14 mouse cellular contexts compared by ENCODE assay signal in genomic region chr15:86159719-86160118, GRCm38 (mm10). TPM values are rescaled to one million over a fixed set of nuclear protein-coding genes. Genes with fewer than 3 reads are reported as not detected.
A peak's percentile ranks its signal among the peaks of the same experiment; 100 is the strongest.
DNase-seq lines count a peak whose midpoint lies in the region; ATAC-seq and TF ChIP-seq lines count a peak whose summit lies in the region.
"Had no signal": no experiment of that assay in that cellular context is flagged by ENCODE, and none has a peak within 500 bp of the region (broad histone marks: within the 10 kb centered on the region; RNA-seq: fewer than 3 reads in every experiment).

No protein-coding gene starts in this region.

- no peak overlapping the region for H3K4me3 ChIP-seq in intestine, embryonic 15.5 days (replicated peaks)
- H3K4me3 ChIP-seq in intestine, embryonic 16.5 days (ENCODE audit: low read length): no peak overlapping the region
- H3K4me3 ChIP-seq in midbrain, embryonic 13.5 days (replicated peaks): no peak overlapping the region
- no peak overlapping the region for H3K4me3 ChIP-seq in midbrain, embryonic 10.5 days
- no peak overlapping the region for H3K4me3 ChIP-seq in embryonic fibroblast, embryonic 13.5 days (ENCODE audit: insufficient read depth, low read length)
- H3K4me3 ChIP-seq: embryonic facial prominence, embryonic 15.5 days; forebrain, embryonic 15.5 days; kidney, embryonic 15.5 days; limb, embryonic 15.5 days had no signal

- no peaks in the 10 kb centered on the region for H3K4me1 ChIP-seq in intestine, embryonic 15.5 days (replicated peaks)
- no peaks in the 10 kb centered on the region for H3K4me1 ChIP-seq in intestine, embryonic 16.5 days (ENCODE audit: control insufficient read depth, insufficient read depth, low read length)
- no peaks in the 10 kb centered on the region for H3K4me1 ChIP-seq in midbrain, embryonic 13.5 days (replicated peaks)
- H3K4me1 ChIP-seq in midbrain, embryonic 10.5 days: no peaks in the 10 kb centered on the region
- H3K4me1 ChIP-seq in embryonic fibroblast, embryonic 13.5 days (ENCODE audit: control insufficient read depth, insufficient read depth, low read length): no peaks in the 10 kb centered on the region
- H3K4me1 ChIP-seq: embryonic facial prominence, embryonic 15.5 days; forebrain, embryonic 15.5 days had no signal

- H3K9me3 ChIP-seq in intestine, embryonic 15.5 days: no peaks in the 10 kb centered on the region
- no peaks in the 10 kb centered on the region for H3K9me3 ChIP-seq in intestine, embryonic 16.5 days (ENCODE audit: control insufficient read depth, low read length)
- H3K9me3 ChIP-seq in midbrain, embryonic 13.5 days: no peaks in the 10 kb centered on the region
- peaks cover 4% of the 10 kb centered on the region; the same call in 1 of the 2 replicates for H3K9me3 ChIP-seq in midbrain, embryonic 10.5 days (replicated peaks)
- H3K9me3 ChIP-seq: embryonic facial prominence, embryonic 15.5 days; forebrain, embryonic 15.5 days; kidney, embryonic 15.5 days; limb, embryonic 15.5 days had no signal

- no peak for TF ChIP-seq POLR2A in embryonic fibroblast, embryonic 13.5 days (IDR thresholded peaks at IDR 0.05; ENCODE audit: low read depth, low read length)

- no peak for DNase-seq in midbrain, embryonic 10.5 days (ENCODE audit: low spot score)
- DNase-seq in splenic B cell, adult 2 months (ENCODE audit: low read depth, low spot score): peak; percentile 42
- no peak for DNase-seq in embryo, embryonic 10 days (ENCODE audit: low spot score)
- no peak for DNase-seq in testis, postnatal 10 days (ENCODE audit: low spot score)
- DNase-seq: cerebellum, postnatal 10 days; heart, postnatal 4 days had no signal

- no peak overlapping the region for H3K4me2 ChIP-seq in intestine, embryonic 15.5 days (replicated peaks)
- no peak overlapping the region for H3K4me2 ChIP-seq in intestine, embryonic 16.5 days (ENCODE audit: low read depth, low read length)
- H3K4me2 ChIP-seq in midbrain, embryonic 13.5 days (replicated peaks): no peak overlapping the region
- H3K4me2 ChIP-seq: embryonic facial prominence, embryonic 15.5 days; forebrain, embryonic 15.5 days; kidney, embryonic 15.5 days; limb, embryonic 15.5 days had no signal

- no peak overlapping the region for H3K9ac ChIP-seq in intestine, embryonic 15.5 days
- H3K9ac ChIP-seq in intestine, embryonic 16.5 days (ENCODE audit: low read depth, low read length): no peak overlapping the region
- no peak overlapping the region for H3K9ac ChIP-seq in midbrain, embryonic 13.5 days (replicated peaks)
- H3K9ac ChIP-seq: embryonic facial prominence, embryonic 15.5 days; forebrain, embryonic 15.5 days; kidney, embryonic 15.5 days; limb, embryonic 15.5 days had no signal

- no peaks in the 10 kb centered on the region for H3K36me3 ChIP-seq in intestine, embryonic 15.5 days
- H3K36me3 ChIP-seq in intestine, embryonic 16.5 days (ENCODE audit: control insufficient read depth, insufficient read depth, low read length): no peaks in the 10 kb centered on the region
- H3K36me3 ChIP-seq in midbrain, embryonic 13.5 days: peaks cover 48% of the 10 kb centered on the region
- peaks cover 51% of the 10 kb centered on the region for H3K36me3 ChIP-seq in midbrain, embryonic 10.5 days
- H3K36me3 ChIP-seq in splenic B cell, adult 2 months (ENCODE audit: control insufficient read depth, insufficient read depth, low read length, poor library complexity, severe bottlenecking): peaks cover 38% of the 10 kb centered on the region

- 0 out of 2 replicates have a peak, but pooled peaks have one; percentile 17 for TF ChIP-seq CTCF in embryonic fibroblast, embryonic 13.5 days (IDR thresholded peaks at IDR 0.05; ENCODE audit: borderline replicate concordance, insufficient read depth, low read length)

- no peaks in the 10 kb centered on the region for H3K27me3 ChIP-seq in intestine, embryonic 15.5 days (replicated peaks)
- no peaks in the 10 kb centered on the region for H3K27me3 ChIP-seq in intestine, embryonic 16.5 days (replicated peaks; ENCODE audit: control insufficient read depth, insufficient read depth, low read length)
- no peaks in the 10 kb centered on the region for H3K27me3 ChIP-seq in midbrain, embryonic 13.5 days
- no peaks in the 10 kb centered on the region for H3K27me3 ChIP-seq in midbrain, embryonic 10.5 days (ENCODE audit: low read depth, poor library complexity, severe bottlenecking)
- H3K27me3 ChIP-seq in splenic B cell, adult 2 months (ENCODE audit: control insufficient read depth, insufficient read depth, low read length, poor library complexity, severe bottlenecking): no peaks in the 10 kb centered on the region
- H3K27me3 ChIP-seq: embryonic facial prominence, embryonic 15.5 days; forebrain, embryonic 15.5 days; kidney, embryonic 15.5 days; limb, embryonic 15.5 days had no signal

- 0 out of 2 replicates have a peak, but pooled peaks have one; percentile 25 for ATAC-seq in intestine, embryonic 15.5 days
- no peak for ATAC-seq in intestine, embryonic 16.5 days
- ATAC-seq in midbrain, embryonic 13.5 days: 0 out of 2 replicates have a peak, but pooled peaks have one; percentile 24
- ATAC-seq: forebrain, embryonic 15.5 days had no signal

- WGBS in intestine, embryonic 15.5 days: 87% methylated on average over 5 of the region's 5 CpGs
- 91% methylated on average over 5 of the region's 5 CpGs for WGBS in intestine, embryonic 16.5 days
- WGBS in midbrain, embryonic 13.5 days: 89% methylated on average over 5 of the region's 5 CpGs
- WGBS in midbrain, embryonic 10.5 days: 89% methylated on average over 5 of the region's 5 CpGs

- H3K27ac ChIP-seq in intestine, embryonic 15.5 days: no peak overlapping the region
- no peak overlapping the region for H3K27ac ChIP-seq in intestine, embryonic 16.5 days (ENCODE audit: low read length)
- no peak overlapping the region for H3K27ac ChIP-seq in midbrain, embryonic 13.5 days
- no peak overlapping the region for H3K27ac ChIP-seq in midbrain, embryonic 10.5 days (replicated peaks)
- H3K27ac ChIP-seq in embryonic fibroblast, embryonic 13.5 days (ENCODE audit: insufficient read depth, low read length): no peak overlapping the region
- H3K27ac ChIP-seq: embryonic facial prominence, embryonic 15.5 days; forebrain, embryonic 15.5 days; kidney, embryonic 15.5 days; limb, embryonic 15.5 days had no signal

RNA-seq across cellular contexts. Expression of gene Cerk, which starts 26.2 kb away (rescaled TPM):
- 8.4 and 8.9 TPM in 2 replicates for polyA plus RNA-seq in intestine, embryonic 15.5 days (2015; fragmentation: Nextera tagmentation; extraction: Ambion mirVana)
- 7.9 and 8.0 TPM in 2 replicates for polyA plus RNA-seq in intestine, embryonic 16.5 days (2015; fragmentation: Nextera tagmentation; extraction: Ambion mirVana)
- polyA plus RNA-seq in midbrain, embryonic 13.5 days (2015; fragmentation: Nextera tagmentation; extraction: Ambion mirVana): 20.6 and 22.3 TPM in 2 replicates
- 13.3 and 16.8 TPM in 2 replicates for polyA plus RNA-seq in midbrain, embryonic 10.5 days (2016; fragmentation: Nextera tagmentation; extraction: Ambion mirVana)
- polyA plus RNA-seq in embryonic fibroblast, embryonic 13.5 days (2011; ENCODE audit: insufficient read length, low read depth, missing spikeins): 9.6 and 10.7 TPM in 2 replicates

RNA-seq across cellular contexts. Expression of gene Tbc1d22a, which starts 54.5 kb away (rescaled TPM):
- 10.0 and 10.9 TPM in 2 replicates for polyA plus RNA-seq in intestine, embryonic 15.5 days (2015; fragmentation: Nextera tagmentation; extraction: Ambion mirVana)
- polyA plus RNA-seq in intestine, embryonic 16.5 days (2015; fragmentation: Nextera tagmentation; extraction: Ambion mirVana): 12.5 and 13.7 TPM in 2 replicates
- 13.4 and 13.6 TPM in 2 replicates for polyA plus RNA-seq in midbrain, embryonic 13.5 days (2015; fragmentation: Nextera tagmentation; extraction: Ambion mirVana)
- polyA plus RNA-seq in midbrain, embryonic 10.5 days (2016; fragmentation: Nextera tagmentation; extraction: Ambion mirVana): 10.8 and 12.5 TPM in 2 replicates
- 11.4 and 12.8 TPM in 2 replicates for polyA plus RNA-seq in embryonic fibroblast, embryonic 13.5 days (2011; ENCODE audit: insufficient read length, low read depth, missing spikeins)
